Mouse (Mus musculus) embryonic stem cell, embryonic (primary cell): ENCODE data around the gene Pde12.

Experiments
- CTCF ChIA-PET, 4 experiments: fragments of 300-600 bp in 2 of 4; fragments of 350-600 bp in 2 of 4; sonication (Branson Sonifier 250); formaldehyde crosslinking; loops; one replicate each; lab custom pipeline; 2022; ENCODE audit warnings: inconsistent platforms in 2 of 4; lab: Charles Lee
- POLR2A ChIA-PET, 4 experiments: fragments of 300-600 bp in 2 of 4; fragments of 350-600 bp in 2 of 4; sonication (Branson Sonifier 250); formaldehyde crosslinking; loops; one replicate each; lab custom pipeline; 2022; ENCODE audit warnings: antibody characterized with exemption in 4 of 4, inconsistent platforms in 1 of 4; lab: Charles Lee

Pde12 gene

GRCm38 (mm10) chr14:26662016-26662415, 7.7 kb downstream of the Pde12 start:
- ChIA-PET POLR2A (interaction anchor here in 2 of 4 experiments (0.9 to 3.4 kb wide), 5 partner anchors 7 to 28 kb away, joined by 3 to 12 read pairs (median 4); partner anchors contain the start of gene Pde12 (in 2 of the 2)), CTCF (interaction anchor here in 2 of 4 experiments (0.6 kb wide), 2 partner anchors 11 to 312 kb away, joined by 3 read pairs; no protein-coding TSS in a partner anchor)

- POLR2A ChIA-PET: interaction anchor here in 1 of 4 experiments (2.2 kb wide), 1 partner anchor 10 kb away, joined by 12 read pairs; the partner anchor contains the start of gene Pde12
- CTCF ChIA-PET: no interaction called here
Measured at GRCm38 (mm10) chr14:26660233-26660632, 9.4 kb downstream of the Pde12 start.

- ChIA-PET CTCF (interaction anchor here in 1 of 4 experiments (0.6 kb wide), 1 partner anchor 364 kb away, joined by 3 read pairs; no protein-coding TSS in a partner anchor), POLR2A (interaction anchor here in 3 of 4 experiments (0.7 to 9.3 kb wide), 8 partner anchors 10 to 199 kb away, joined by 3 to 84 read pairs (median 6); partner anchors contain the start of genes Pde12 (in 2 of the 3) and Slmap (in 1 of the 3))
Measured at GRCm38 (mm10) chr14:26658178-26658577, 11.5 kb downstream of the Pde12 start.

- POLR2A ChIA-PET: interaction anchor here (0.6 to 9.3 kb wide), 24 partner anchors 9 to 348 kb away, joined by 3 to 84 read pairs (median 4); partner anchors contain the start of genes Pde12 (in 3 of the 4) and Arf4 (in 1 of the 4)
- CTCF ChIA-PET: interaction anchor here (0.6 to 1.7 kb wide), 10 partner anchors 12 to 378 kb away, joined by 3 to 8 read pairs (median 4); no protein-coding TSS in a partner anchor
Measured at GRCm38 (mm10) chr14:26651901-26652300, 17.8 kb downstream of the Pde12 start.

- ChIA-PET POLR2A (interaction anchor here in 2 of 4 experiments (0.7 to 4.3 kb wide), 6 partner anchors 8 to 22 kb away, joined by 3 to 18 read pairs (median 4); partner anchors contain the start of gene Pde12 (in 1 of the 2)), CTCF (no interaction called here)
Measured at GRCm38 (mm10) chr14:26647811-26648210, 21.9 kb downstream of the Pde12 start.

- POLR2A ChIA-PET: interaction anchor here in 1 of 4 experiments (0.5 to 4.3 kb wide), 4 partner anchors 11 to 180 kb away, joined by 3 to 18 read pairs (median 5); no protein-coding TSS in a partner anchor
- CTCF ChIA-PET: no interaction called here
Measured at GRCm38 (mm10) chr14:26645989-26646650, 23.6 kb downstream of the Pde12 start.

- CTCF ChIA-PET: interaction anchor here in 1 of 4 experiments (0.7 kb wide), 1 partner anchor 318 kb away, joined by 3 read pairs; no protein-coding TSS in a partner anchor
- POLR2A ChIA-PET: interaction anchor here in 2 of 4 experiments (0.6 to 6.0 kb wide), 8 partner anchors 8 to 144 kb away, joined by 3 to 45 read pairs (median 3); partner anchors contain the start of gene Pde12 (in 2 of the 2)
Measured at GRCm38 (mm10) chr14:26643006-26643624, 26.6 kb downstream of the Pde12 start.

GRCm38 (mm10) chr14:26639961-26640360, 29.7 kb downstream of the Pde12 start:
- CTCF ChIA-PET: interaction anchor here in 3 of 4 experiments (0.7 to 1.2 kb wide), 4 partner anchors 12 to 152 kb away, joined by 3 to 4 read pairs (median 3); no protein-coding TSS in a partner anchor
- POLR2A ChIA-PET: interaction anchor here in 3 of 4 experiments (0.9 to 6.0 kb wide), 22 partner anchors 8 to 330 kb away, joined by 3 to 45 read pairs (median 7); partner anchors contain the start of genes Pde12 (in 2 of the 3) and Slmap (in 2 of the 3)

- ChIA-PET POLR2A (interaction anchor here (0.6 to 6.0 kb wide), 43 partner anchors 8 to 1032 kb away, joined by 3 to 45 read pairs (median 4); partner anchors contain the start of genes Pde12 (in 3 of the 4) and Slmap (in 3 of the 4)), CTCF (interaction anchor here in 3 of 4 experiments (0.6 to 1.2 kb wide), 7 partner anchors 13 to 228 kb away, joined by 3 to 8 read pairs (median 3); no protein-coding TSS in a partner anchor)
Measured at GRCm38 (mm10) chr14:26639251-26639650, 30.4 kb downstream of the Pde12 start.

GRCm38 (mm10) chr14:26638708-26639084, 31.0 kb downstream of the Pde12 start:
- CTCF ChIA-PET: interaction anchor here in 2 of 4 experiments (0.6 to 0.9 kb wide), 4 partner anchors 15 to 229 kb away, joined by 3 to 8 read pairs (median 4); no protein-coding TSS in a partner anchor
- POLR2A ChIA-PET: interaction anchor here (0.6 to 6.0 kb wide), 42 partner anchors 9 to 1032 kb away, joined by 3 to 45 read pairs (median 4); partner anchors contain the start of genes Pde12 (in 3 of the 4) and Slmap (in 3 of the 4)

- POLR2A ChIA-PET: interaction anchor here (0.6 to 6.0 kb wide), 43 partner anchors 11 to 332 kb away, joined by 3 to 45 read pairs (median 4); partner anchors contain the start of genes Slmap (in 3 of the 4) and Pde12 (in 2 of the 4)
- CTCF ChIA-PET: no interaction called here
Measured at GRCm38 (mm10) chr14:26637851-26638707, 31.6 kb downstream of the Pde12 start, which contains the start of gene Arf4. Arf4 (plus strand) TSS chr14:26638074.

GRCm38 (mm10) chr14:26637025-26637850, 32.4 kb downstream of the Pde12 start:
- CTCF ChIA-PET: interaction anchor here in 2 of 4 experiments (0.6 to 1.0 kb wide), 2 partner anchors 146 to 285 kb away, joined by 3 read pairs; no protein-coding TSS in a partner anchor
- POLR2A ChIA-PET: interaction anchor here in 3 of 4 experiments (0.6 to 4.1 kb wide), 22 partner anchors 10 to 103 kb away, joined by 3 to 17 read pairs (median 4); partner anchors contain the start of genes Slmap (in 2 of the 3) and Pde12 (in 1 of the 3)

GRCm38 (mm10) chr14:26626605-26627140, 43.0 kb downstream of the Pde12 start:
- POLR2A ChIA-PET: interaction anchor here in 3 of 4 experiments (0.7 to 2.5 kb wide), 6 partner anchors 10 to 53 kb away, joined by 3 to 17 read pairs (median 4); partner anchors contain the start of gene Dennd6a (in 1 of the 3)
- CTCF ChIA-PET: no interaction called here

- POLR2A ChIA-PET: interaction anchor here in 2 of 4 experiments (0.5 to 1.2 kb wide), 2 partner anchors 21 to 53 kb away, joined by 3 read pairs; no protein-coding TSS in a partner anchor
- CTCF ChIA-PET: no interaction called here
Measured at GRCm38 (mm10) chr14:26625301-26625700, 44.4 kb downstream of the Pde12 start.

GRCm38 (mm10) chr14:26610689-26611088, 59.0 kb downstream of the Pde12 start:
- CTCF ChIA-PET: no interaction called here

More at GRCm38 (mm10) chr14:26610689-26611088, 59.0 kb downstream of the Pde12 start:
- POLR2A ChIA-PET: interaction anchor here in 1 of 4 experiments (1.0 kb wide), 2 partner anchors 40 to 76 kb away, joined by 3 read pairs; partner anchors contain the start of gene Slmap
